Mouse (Mus musculus): ENCODE measurements at regions not wholly inside any gene's neighbourhood (a gene's known extent, or its start where the extent isn't known, plus 50 kb on each side); places are given as distances from the start of the nearest gene placed in this dataset.

- no peak for DNase-seq (ENCODE audit: low read depth, low spot score)
Observed at GRCm38 (mm10) chr10:17352202-17352994, 370.6 kb upstream of the Cited2 start.

- no peak for DNase-seq (ENCODE audit: low read depth, low spot score)
Observed at GRCm38 (mm10) chr10:17355476-17355875, 367.5 kb upstream of the Cited2 start.

DNA sequence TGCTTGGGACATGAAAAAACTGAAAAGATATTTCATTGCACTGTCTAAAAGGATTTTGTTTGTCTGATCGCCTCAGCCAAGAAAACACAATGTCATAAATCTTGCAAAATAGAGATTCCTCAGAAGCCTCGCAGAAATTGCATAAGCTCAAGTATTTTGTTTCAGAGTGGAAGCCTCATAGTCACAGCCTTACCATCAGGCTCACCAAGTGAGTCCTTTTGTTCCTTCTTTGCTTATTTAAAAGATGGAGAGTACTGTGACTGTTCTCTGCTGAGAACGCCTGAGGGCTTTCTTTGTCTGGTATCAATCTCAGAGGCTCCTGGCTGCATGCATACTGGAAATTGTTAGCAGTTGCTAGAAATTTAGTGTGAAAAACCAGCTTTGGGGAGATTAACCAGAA, 367.0 kb upstream of the Cited2 start:
- no peak for DNase-seq (ENCODE audit: low read depth, low spot score)

GRCm38 (mm10) chr10:17362643-17363042, 360.4 kb upstream of the Cited2 start:
- DNase-seq (ENCODE audit: low read depth, low spot score) = no peak

GRCm38 (mm10) chr10:17366042-17366740, 356.8 kb upstream of the Cited2 start:
- no peak for DNase-seq (ENCODE audit: low read depth, low spot score)

- no peak for DNase-seq (ENCODE audit: low read depth, low spot score)
Observed at GRCm38 (mm10) chr10:17367026-17367425, 356.0 kb upstream of the Cited2 start.

GRCm38 (mm10) chr10:17367430-17367829, 355.6 kb upstream of the Cited2 start:
- no peak for DNase-seq (ENCODE audit: low read depth, low spot score)

GRCm38 (mm10) chr10:17368636-17369035, 354.4 kb upstream of the Cited2 start:
- no peak for DNase-seq (ENCODE audit: low read depth, low spot score)

DNA sequence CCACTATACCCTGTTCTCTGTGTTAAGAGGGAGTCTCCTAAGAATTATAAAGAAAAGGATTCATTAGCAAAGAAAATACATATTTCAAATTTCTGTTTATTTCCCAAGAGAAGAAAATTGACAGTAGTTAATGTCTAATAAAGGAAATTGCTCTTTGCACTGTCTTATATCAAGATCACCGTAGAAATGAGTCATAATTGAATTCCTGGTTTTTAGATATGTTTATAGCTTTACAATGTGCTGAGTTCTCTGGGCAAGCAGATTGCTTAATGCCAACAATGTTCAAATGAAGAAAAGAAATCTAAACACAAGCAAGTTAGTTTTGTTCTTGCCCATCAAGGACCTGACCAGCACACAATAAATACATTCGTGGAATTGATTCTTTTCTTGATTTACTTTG, 350.1 kb upstream of the Cited2 start:
- DNase-seq (ENCODE audit: low read depth, low spot score) = no peak

- no peak for DNase-seq (ENCODE audit: low read depth, low spot score)
Observed at GRCm38 (mm10) chr10:17374047-17374446, 349.0 kb upstream of the Cited2 start.

DNA sequence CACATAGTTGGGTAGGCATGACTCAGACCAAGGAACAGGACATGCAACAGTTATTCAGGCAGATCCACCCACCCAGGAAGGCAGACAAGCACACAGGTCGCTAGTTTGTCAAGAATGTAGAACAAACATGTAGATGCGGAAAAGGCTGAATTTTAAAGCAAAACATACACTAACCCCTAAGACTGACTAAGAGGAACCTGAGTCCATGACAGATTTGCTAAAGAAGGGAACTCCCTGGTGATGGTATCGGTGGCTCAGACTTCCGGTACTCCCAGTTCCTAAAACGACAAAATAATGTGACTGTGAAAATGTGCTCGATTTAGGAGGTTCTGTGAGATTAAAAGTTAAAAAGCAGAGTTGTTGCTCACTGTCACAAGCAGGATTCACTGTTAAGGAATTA, 340.0 kb upstream of the Cited2 start:
- no peak for DNase-seq (ENCODE audit: low read depth, low spot score)

DNA sequence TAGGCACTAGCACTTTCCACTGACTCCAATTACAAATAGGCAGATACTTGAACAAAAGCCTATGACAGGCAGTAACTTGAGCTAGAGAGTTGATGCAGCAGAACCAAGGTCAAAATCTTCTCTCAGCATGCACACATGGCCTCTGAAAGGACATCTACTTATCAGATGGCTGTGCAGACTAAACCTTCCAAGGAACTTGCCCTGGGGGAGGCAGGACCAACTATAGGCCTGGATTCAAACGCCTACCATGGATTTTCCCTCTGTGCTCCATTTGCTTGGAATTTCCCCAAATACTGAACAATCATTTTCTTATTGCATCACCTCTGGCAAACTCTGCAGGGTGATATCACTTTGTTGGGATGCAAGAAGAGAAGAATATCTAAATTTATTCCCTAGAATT, 337.8 kb upstream of the Cited2 start:
- DNase-seq (ENCODE audit: low read depth, low spot score) = no peak

- DNase-seq (ENCODE audit: low read depth, low spot score) = no peak
Observed at GRCm38 (mm10) chr10:17387296-17387695, 335.7 kb upstream of the Cited2 start.

DNA sequence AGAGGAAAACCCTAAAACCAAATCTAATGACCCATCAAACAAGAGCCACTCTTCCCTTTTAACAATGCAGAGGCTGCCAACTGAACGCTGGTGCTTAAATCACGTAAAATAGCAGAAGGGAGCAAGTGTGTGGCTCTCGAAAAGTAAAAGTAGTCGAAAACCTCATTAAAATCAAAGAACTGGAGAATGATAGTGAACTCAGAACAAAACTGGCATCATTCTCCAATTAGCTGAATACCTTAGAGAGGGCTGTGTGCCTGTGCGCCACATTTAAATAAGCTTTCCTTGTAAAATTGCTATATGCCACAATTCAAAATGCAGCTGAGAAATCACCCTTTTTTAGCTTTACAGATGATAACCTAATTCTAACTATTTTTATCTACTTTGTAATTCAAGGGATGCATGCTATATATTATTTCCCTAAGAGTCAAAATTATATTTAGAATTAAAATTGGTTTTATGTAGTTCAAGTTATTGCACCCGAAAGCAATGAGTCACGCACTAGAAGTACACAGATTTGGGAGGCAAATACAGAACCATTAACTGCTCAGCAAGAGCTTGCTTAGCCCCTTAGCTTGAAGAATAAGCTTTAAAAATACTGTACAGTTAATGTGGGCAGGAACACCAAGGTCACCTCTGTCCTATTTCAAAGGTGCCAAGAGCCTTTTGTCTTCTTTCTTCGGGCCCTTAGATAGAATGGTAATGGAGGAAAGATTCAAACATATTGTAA, 327.4 kb upstream of the Cited2 start:
- no peak for DNase-seq (ENCODE audit: low read depth, low spot score)

DNA sequence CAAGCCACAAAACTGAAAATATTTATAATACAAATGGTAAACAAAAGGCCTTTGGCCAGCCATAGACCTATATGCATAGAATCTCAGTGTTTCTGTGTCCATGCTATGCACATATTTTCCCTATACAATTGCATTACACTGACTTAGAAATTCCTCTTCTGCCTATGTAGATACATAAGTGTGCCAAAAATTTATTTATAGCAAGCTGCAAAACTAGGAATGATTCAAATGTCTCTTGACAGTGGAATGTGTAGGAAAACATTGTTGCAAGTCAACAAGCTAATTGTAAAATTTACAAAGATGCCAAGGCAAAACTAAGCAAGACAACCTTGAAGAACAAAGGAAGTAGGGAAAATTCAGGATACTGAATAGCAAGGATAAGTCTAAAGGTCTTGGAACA, 319.1 kb upstream of the Cited2 start:
- no peak for DNase-seq (ENCODE audit: low read depth, low spot score)

DNA sequence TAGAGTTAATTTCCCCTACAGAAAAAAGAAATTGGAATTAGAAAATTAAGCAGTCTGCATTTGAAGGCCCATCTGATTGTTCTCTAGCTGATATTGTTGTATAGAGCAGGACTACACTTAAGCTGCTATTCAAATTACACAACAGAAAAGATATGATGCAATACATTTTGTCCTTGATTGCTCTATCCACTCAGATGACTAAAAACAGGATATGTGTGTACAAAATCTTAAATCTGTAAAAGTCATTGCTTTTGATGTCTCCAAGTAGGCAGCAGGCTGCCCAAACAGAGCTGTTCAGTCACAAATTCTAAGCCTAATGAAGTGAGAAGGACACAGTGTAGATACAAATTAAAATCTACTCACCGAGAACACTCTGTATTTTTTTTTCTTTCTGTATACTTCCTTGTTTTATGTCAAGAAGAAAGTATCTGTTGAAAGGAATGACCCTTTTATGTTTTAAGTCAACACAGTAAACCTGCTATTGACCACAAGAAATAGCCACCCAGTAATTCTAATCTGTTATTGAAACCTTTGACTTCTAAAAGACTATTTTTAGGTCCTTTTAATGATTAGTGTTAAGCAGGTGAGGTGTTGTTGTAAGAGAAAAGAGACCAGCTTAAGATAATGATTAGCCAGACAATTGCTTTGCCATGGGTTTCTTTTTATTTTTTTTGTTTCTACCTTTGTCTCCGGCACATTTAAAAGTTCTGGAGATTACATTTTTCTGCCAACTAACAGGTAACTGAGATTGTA, 315.0 kb upstream of the Cited2 start:
- no peak for DNase-seq (ENCODE audit: low read depth, low spot score)

- DNase-seq (ENCODE audit: low read depth, low spot score) = no peak
Observed at GRCm38 (mm10) chr10:17408781-17409180, 314.2 kb upstream of the Cited2 start.

- DNase-seq (ENCODE audit: low read depth, low spot score) = no peak
Observed at GRCm38 (mm10) chr10:17411300-17411987, 311.6 kb upstream of the Cited2 start.

- DNase-seq (ENCODE audit: low read depth, low spot score) = no peak
Observed at GRCm38 (mm10) chr10:17415112-17415511, 307.9 kb upstream of the Cited2 start.

GRCm38 (mm10) chr10:17416121-17416520, 306.9 kb upstream of the Cited2 start:
- DNase-seq (ENCODE audit: low read depth, low spot score) = no peak

DNA sequence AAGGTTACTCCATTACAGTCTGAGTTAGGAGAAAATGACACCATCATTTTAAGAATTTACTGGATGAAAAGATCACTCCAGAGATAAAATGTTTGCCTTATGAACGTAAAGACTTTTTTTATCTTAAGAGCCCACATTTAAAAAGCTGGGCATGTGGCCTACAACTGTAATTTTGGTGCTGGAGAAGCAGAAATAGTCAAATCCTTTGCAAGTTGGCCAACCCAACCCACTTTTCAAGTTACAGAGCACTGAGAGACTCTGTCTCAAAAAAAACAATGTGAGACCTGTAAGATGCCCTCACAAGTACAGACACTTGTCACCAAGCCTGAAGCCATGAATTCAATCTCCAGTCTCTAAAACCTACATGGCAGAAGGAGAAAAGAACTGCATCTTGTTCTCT, 305.6 kb upstream of the Cited2 start:
- no peak for DNase-seq (ENCODE audit: low read depth, low spot score)

Measured in CD4-positive helper T cell, adult 2 months (primary cell).